Mouse (Mus musculus) CH12.LX (cell line): Measurements from ENCODE around the gene Sgms1. TPM values are rescaled to one million over a fixed set of nuclear protein-coding genes. Genes with fewer than 3 reads are reported as not detected.

Experiments used
- DNase-seq: peaks from one replicate; pipeline ENCODE4 v3.0.0-alpha.2; 2013; ENCODE audit errors: extremely low read depth
- H3K27ac ChIP-seq: 2 replicates; pipeline ENCODE4 v1.5.1; 2012; ENCODE audit warnings: low read depth, mild to moderate bottlenecking, control low read depth, moderate library complexity; ENCODE audit not compliant: insufficient read depth
- H3K27me3 ChIP-seq: replicated peaks from 2 replicates; pipeline ENCODE3; 2012; ENCODE audit warnings: inconsistent platforms
- H3K36me3 ChIP-seq, 2 experiments: replicated peaks in 1 of 2; 2 replicates each; pipeline versions ENCODE3 to v1.6.1; 2012; ENCODE audit warnings: inconsistent platforms in 1 of 2, low read length in 1 of 2, mild to moderate bottlenecking in 1 of 2, mixed read lengths in 1 of 2, moderate library complexity in 1 of 2; ENCODE audit not compliant: control insufficient read depth in 1 of 2, insufficient read depth in 1 of 2
- H3K4me1 ChIP-seq, 2 experiments: 2 replicates each; pipeline ENCODE4 v1.6.1; 2012; ENCODE audit warnings: inconsistent platforms in 1 of 2, moderate library complexity in 1 of 2; ENCODE audit not compliant: insufficient read depth in 2 of 2, control insufficient read depth in 1 of 2
- H3K4me2 ChIP-seq: 2 replicates; pipeline ENCODE4 v1.6.1; 2012; ENCODE audit warnings: low read depth, mild to moderate bottlenecking, control low read depth; ENCODE audit not compliant: poor library complexity, insufficient read depth, severe bottlenecking
- H3K4me3 ChIP-seq, 3 experiments: fragments of 150-350 bp in 1 of 3; sonication (generic) in 1 of 3; replicated peaks in 1 of 3; 2 replicates each; pipeline versions ENCODE3 to v1.5.1; 2011 to 2012; ENCODE audit warnings: low read depth in 2 of 3, low read length in 2 of 3, mild to moderate bottlenecking in 2 of 3, moderate library complexity in 2 of 3, control low read depth in 1 of 3, improper control_type of control experiment in 1 of 3, inconsistent platforms in 1 of 3, mixed read lengths in 1 of 3; ENCODE audit not compliant: poor library complexity in 1 of 3
- H3K79me2 ChIP-seq: replicated peaks from 2 replicates; pipeline ENCODE4 v1.6.1; 2012; ENCODE audit warnings: mild to moderate bottlenecking, moderate library complexity; ENCODE audit not compliant: control insufficient read depth, poor library complexity, insufficient read depth, severe bottlenecking; ENCODE audit errors: extremely low read depth
- H3K9ac ChIP-seq: 2 replicates; pipeline ENCODE4 v1.6.1; 2012; ENCODE audit warnings: low read depth, mild to moderate bottlenecking, control low read depth, moderate library complexity; ENCODE audit not compliant: insufficient read depth
- H3K9me3 ChIP-seq: replicated peaks from 2 replicates; pipeline ENCODE3; 2012; ENCODE audit warnings: low read length, inconsistent platforms, mixed read lengths
- CHD2 ChIP-seq: IDR thresholded peaks from 2 replicates; pipeline ENCODE4 v1.6.1; 2011; ENCODE audit warnings: low read length, improper control_type of control experiment
- ELF1 ChIP-seq: IDR thresholded peaks from 2 replicates; pipeline ENCODE4 v1.6.1; 2014; ENCODE audit warnings: low read depth, mild to moderate bottlenecking, inconsistent platforms, low read length, improper control_type of control experiment
- GABPA ChIP-seq: IDR thresholded peaks from 2 replicates; pipeline ENCODE4 v1.6.1; 2012; ENCODE audit warnings: low read depth, low read length, improper control_type of control experiment, inconsistent platforms; ENCODE audit not compliant: insufficient replicate concordance
- JUND ChIP-seq: conservative IDR thresholded peaks from 2 replicates; pipeline ENCODE4 v1.6.1; 2011; ENCODE audit warnings: low read depth, low read length, improper control_type of control experiment
- KAT2A ChIP-seq: IDR thresholded peaks from 2 replicates; pipeline ENCODE4 v1.6.1; 2012; ENCODE audit warnings: low read length, improper control_type of control experiment, inconsistent platforms; ENCODE audit not compliant: insufficient replicate concordance
- MAFK ChIP-seq: IDR thresholded peaks from 2 replicates; pipeline ENCODE4 v1.6.1; 2011; ENCODE audit warnings: low read length, improper control_type of control experiment; ENCODE audit not compliant: insufficient replicate concordance
- MAX ChIP-seq: IDR thresholded peaks from 2 replicates; pipeline ENCODE4 v1.6.1; 2011; ENCODE audit warnings: low read length, improper control_type of control experiment
- MAZ ChIP-seq: IDR thresholded peaks from 2 replicates; pipeline ENCODE4 v1.6.1; 2012; ENCODE audit warnings: low read depth, mild to moderate bottlenecking, inconsistent platforms, low read length, improper control_type of control experiment, moderate library complexity
- MXI1 ChIP-seq: IDR thresholded peaks from 2 replicates; pipeline ENCODE4 v1.6.1; 2011; ENCODE audit warnings: mild to moderate bottlenecking, low read depth, low read length, improper control_type of control experiment
- MYC ChIP-seq: IDR thresholded peaks from 2 replicates; pipeline ENCODE4 v1.6.1; 2011; ENCODE audit warnings: low read depth, mild to moderate bottlenecking, improper control_type of control experiment, low read length
- NELFE ChIP-seq: IDR thresholded peaks from 2 replicates; pipeline ENCODE4 v1.6.1; 2011; ENCODE audit warnings: low read depth, low read length, improper control_type of control experiment
- NRF1 ChIP-seq: IDR thresholded peaks from 2 replicates; pipeline ENCODE4 v1.6.1; 2014; ENCODE audit warnings: low read depth, mild to moderate bottlenecking, inconsistent platforms, low read length, improper control_type of control experiment, moderate library complexity
- POLR2A ChIP-seq: IDR thresholded peaks from 2 replicates; pipeline ENCODE4 v1.6.1; 2011; ENCODE audit warnings: low read depth, mild to moderate bottlenecking, improper control_type of control experiment, low read length
- POLR2AphosphoS2 ChIP-seq: IDR thresholded peaks from 2 replicates; pipeline ENCODE4 v1.6.1; 2011; ENCODE audit warnings: low read depth, low read length, improper control_type of control experiment
- RAD21 ChIP-seq: IDR thresholded peaks from 2 replicates; pipeline ENCODE4 v1.6.1; 2011; ENCODE audit warnings: low read depth, mild to moderate bottlenecking, low read length, improper control_type of control experiment, moderate library complexity
- RCOR1 ChIP-seq: conservative IDR thresholded peaks from 2 replicates; pipeline ENCODE4 v1.6.1; 2012; ENCODE audit warnings: low read depth, mild to moderate bottlenecking, inconsistent platforms, low read length, improper control_type of control experiment
- SMC3 ChIP-seq: IDR thresholded peaks from 2 replicates; pipeline ENCODE4 v1.6.1; 2011; ENCODE audit warnings: low read depth, low read length, improper control_type of control experiment
- TBP ChIP-seq: conservative IDR thresholded peaks from 2 replicates; pipeline ENCODE4 v1.6.1; 2011; ENCODE audit warnings: low read depth, low read length, improper control_type of control experiment
- TCF12 ChIP-seq: IDR thresholded peaks from 2 replicates; pipeline ENCODE4 v1.6.1; 2014; ENCODE audit warnings: low read depth, mild to moderate bottlenecking, inconsistent platforms, low read length, improper control_type of control experiment
- UBTF ChIP-seq: IDR thresholded peaks from 2 replicates; pipeline ENCODE4 v1.6.1; 2012; ENCODE audit warnings: low read depth, mild to moderate bottlenecking, inconsistent platforms, low read length, improper control_type of control experiment, moderate library complexity
- ZC3H11A ChIP-seq: IDR thresholded peaks from 2 replicates; pipeline ENCODE4 v1.6.1; 2012; ENCODE audit warnings: low read depth, mild to moderate bottlenecking, inconsistent platforms, low read length, improper control_type of control experiment
- ZKSCAN1 ChIP-seq: IDR thresholded peaks from 2 replicates; pipeline ENCODE4 v1.6.1; 2012; ENCODE audit warnings: low read depth, inconsistent platforms, low read length, improper control_type of control experiment, borderline replicate concordance
- ZNF384 ChIP-seq: IDR thresholded peaks from 2 replicates; pipeline ENCODE4 v1.6.1; 2012; ENCODE audit warnings: low read depth, low read length, improper control_type of control experiment, inconsistent platforms
- dilution Hi-C: fragments of 300-500 bp; cut with MboI; formaldehyde crosslinking; loops from 2 replicates; pipeline ENCODE4 v1.14.3; 2020; ENCODE audit warnings: low sequenced_read_pairs; ENCODE audit not compliant: extremely low pct_unique_long_range_greater_than_20kb, extremely low pct_ligation_motif_present
- in situ Hi-C: fragments of 300-500 bp; cut with MboI; formaldehyde crosslinking; loops from 3 replicates; pipeline ENCODE4 v1.14.3; 2019; ENCODE audit warnings: low sequenced_read_pairs, low pct_ligation_motif_present, low pct_unique_long_range_greater_than_20kb, mixed read lengths
- polyA plus RNA-seq: library from polyadenylated mRNA; unstranded; fragments of >175 nt; gene quantifications from 2 replicates; pipeline ENCODE4 v1.2.1, GENCODE M21; 2012; ENCODE audit warnings: low read depth; ENCODE audit not compliant: insufficient read length
- total RNA-seq, 2 experiments: library from RNA; depleted of rRNA; stranded (reverse); fragments of 300-350 nt in 1 of 2; fragments of >200 nt in 1 of 2; gene quantifications; 2 replicates each; pipeline ENCODE4 v1.2.3; 2012 to 2014

The Sgms1 gene
- total and polyA plus RNA-seq, 3 experiments = 1.4 to 1.8 (median 1.8) TPM

GRCm38 (mm10) chr19:32332779-32333460 lies 56.6 kb downstream of the Sgms1 start:
- Histone ChIP-seq H3K36me3 (no peaks in the 10 kb centered on the region), H3K79me2 (no peaks in the 10 kb centered on the region), H3K4me3 (no peak overlapping the region), H3K27ac (no peak overlapping the region), H3K9ac (no peak overlapping the region), H3K27me3 (no peaks in the 10 kb centered on the region), H3K4me1 (no peaks in the 10 kb centered on the region; a peak in 1 of 4 replicates), H3K9me3 (no peaks in the 10 kb centered on the region), H3K4me2 (no peak overlapping the region)
- dilution Hi-C loops (no loop called here), in situ Hi-C loops (no loop called here)
- TF ChIP-seq NELFE (no peak), RCOR1 (no peak), MYC (no peak), ZKSCAN1 (no peak), SMC3 (no peak), TBP (no peak), TCF12 (no peak), MAFK (no peak), POLR2AphosphoS2 (no peak), MAX (no peak), JUND (no peak), MXI1 (no peak)
- no peak for DNase-seq

GRCm38 (mm10) chr19:32330231-32330630 lies 59.3 kb downstream of the Sgms1 start:
- H3K27me3 ChIP-seq = no peaks in the 10 kb centered on the region
- TF ChIP-seq MAFK = no peak
- no peak for TF ChIP-seq POLR2AphosphoS2
- TF ChIP-seq MAZ = no peak
- no peak for TF ChIP-seq UBTF
- no peak for TF ChIP-seq RAD21
- TF ChIP-seq MXI1 = no peak
- no peak for TF ChIP-seq NRF1
- no peak for TF ChIP-seq MYC
- TF ChIP-seq ZC3H11A = no peak
- no peak for TF ChIP-seq TCF12
- no peak for TF ChIP-seq CHD2
- TF ChIP-seq ELF1 = no peak
- no peak for TF ChIP-seq ZNF384
- no peak for TF ChIP-seq KAT2A
- TF ChIP-seq POLR2A = no peak
- TF ChIP-seq GABPA = no peak
- no peak overlapping the region for H3K4me3 ChIP-seq
- dilution Hi-C loops = no loop called here
- no peak overlapping the region for H3K27ac ChIP-seq
- DNase-seq = no peak
- no peaks in the 10 kb centered on the region; a peak in 2 of 4 replicates for H3K4me1 ChIP-seq
- H3K4me2 ChIP-seq = no peak overlapping the region
- in situ Hi-C loops = no loop called here
- no peak overlapping the region for H3K9ac ChIP-seq
- H3K36me3 ChIP-seq = no peaks in the 10 kb centered on the region
- H3K79me2 ChIP-seq = no peaks in the 10 kb centered on the region
- no peaks in the 10 kb centered on the region for H3K9me3 ChIP-seq
